Mouse (Mus musculus) C2C12 (cell line): ENCODE measurements around the gene Hvcn1.

Source experiments
- CTCF ChIP-seq: IDR thresholded peaks from one replicate; pipeline ENCODE4 v1.5.1; 2011; ENCODE audit not compliant: control insufficient read depth, insufficient read depth, insufficient read length
- MAX ChIP-seq: IDR thresholded peaks from one replicate; pipeline ENCODE4 v1.6.1; 2011; ENCODE audit warnings: mild to moderate bottlenecking, control low read depth

- TF ChIP-seq CTCF (no peak), MAX (no peak)
Measured at GRCm38 (mm10) chr5:122280422-122280826, 73.8 kb downstream of the Hvcn1 start.
